Mouse (Mus musculus): ENCODE data around the gene Fry. TPM values are rescaled to one million over a fixed set of nuclear protein-coding genes. Genes with fewer than 3 reads are reported as not detected.
"Not testable (repeated sequence)": the region's sequence is repeated elsewhere in the genome, so short reads cannot be mapped to it uniquely, and the experiment has no call there.

Fry gene
- total RNA-seq, 2 experiments from 2014 or later: 18.4 to 26.7 TPM

- no peak for ATAC-seq (replicated peaks; ENCODE audit: poor library complexity, severe bottlenecking)
These were observed 360.2 kb downstream of the Fry start for GRCm38 (mm10) chr5:150478612-150479011.

GRCm38 (mm10) chr5:150485198-150485597 is 366.8 kb downstream of the Fry start:
- ATAC-seq (replicated peaks; ENCODE audit: poor library complexity, severe bottlenecking): peak; percentile 86

GRCm38 (mm10) chr5:150490285-150490684 is 371.8 kb downstream of the Fry start:
- ATAC-seq (replicated peaks; ENCODE audit: poor library complexity, severe bottlenecking): no peak

- ATAC-seq (replicated peaks; ENCODE audit: poor library complexity, severe bottlenecking): no peak
These were observed 372.4 kb downstream of the Fry start for GRCm38 (mm10) chr5:150490821-150491220.

- not testable (repeated sequence) for ATAC-seq (replicated peaks; ENCODE audit: poor library complexity, severe bottlenecking)
These were observed 373.2 kb downstream of the Fry start for GRCm38 (mm10) chr5:150491573-150492173.

GRCm38 (mm10) chr5:150495792-150496191 is 377.3 kb downstream of the Fry start:
- peak; percentile 86 for ATAC-seq (replicated peaks; ENCODE audit: poor library complexity, severe bottlenecking)

- ATAC-seq (replicated peaks; ENCODE audit: poor library complexity, severe bottlenecking): no peak; the same call in 1 of the 2 replicates
These were observed 392.2 kb downstream of the Fry start for GRCm38 (mm10) chr5:150510451-150511225.

- ATAC-seq (replicated peaks; ENCODE audit: poor library complexity, severe bottlenecking): no peak
These were observed 394.8 kb downstream of the Fry start for GRCm38 (mm10) chr5:150513264-150513663.

GRCm38 (mm10) chr5:150514027-150514426 is 395.6 kb downstream of the Fry start:
- no peak for ATAC-seq (replicated peaks; ENCODE audit: poor library complexity, severe bottlenecking)

GRCm38 (mm10) chr5:150518064-150518463 is 399.6 kb downstream of the Fry start, which contains the start of gene Zar1l:
Gene Zar1l, minus strand, starts transcription at chr5:150518164.
- ATAC-seq (replicated peaks; ENCODE audit: poor library complexity, severe bottlenecking): no peak

GRCm38 (mm10) chr5:150519551-150519950 is 401.1 kb downstream of the Fry start:
- ATAC-seq (replicated peaks; ENCODE audit: poor library complexity, severe bottlenecking): peak; percentile 41

- ATAC-seq (replicated peaks; ENCODE audit: poor library complexity, severe bottlenecking): peak; percentile 98
These were observed 403.8 kb downstream of the Fry start, which contains the start of gene Brca2 for GRCm38 (mm10) chr5:150521937-150522866. Gene Brca2, plus strand, starts transcription at chr5:150522630.

GRCm38 (mm10) chr5:150522867-150523234 is 404.4 kb downstream of the Fry start:
- ATAC-seq (replicated peaks; ENCODE audit: poor library complexity, severe bottlenecking): no peak

GRCm38 (mm10) chr5:150525239-150525638 is 406.8 kb downstream of the Fry start:
- ATAC-seq (replicated peaks; ENCODE audit: poor library complexity, severe bottlenecking): no peak

GRCm38 (mm10) chr5:150541302-150541701 is 422.9 kb downstream of the Fry start:
- no peak for ATAC-seq (replicated peaks; ENCODE audit: poor library complexity, severe bottlenecking)

GRCm38 (mm10) chr5:150543184-150543583 is 424.7 kb downstream of the Fry start:
- no peak for ATAC-seq (replicated peaks; ENCODE audit: poor library complexity, severe bottlenecking)

Other genes starting within 250 kb of the Fry start
- gene Rxfp2, start 100.0 kb upstream of the Fry start, total RNA-seq (2014; fragmentation: Nextera tagmentation): not detected in 2 replicates
- gene Rxfp2, start 100.0 kb upstream of the Fry start, total RNA-seq (2017): not detected in 2 replicates

All from granulocyte monocyte progenitor cell, adult 5-6 weeks (primary cell).